Mouse (Mus musculus): ENCODE data around the gene Traf5.

GRCm38 (mm10) chr1:192058911-192059310, 33.4 kb downstream of the Traf5 start:
- no peak for TF ChIP-seq CTCF (conservative IDR thresholded peaks at IDR 0.05; ENCODE audit: low read length)
- no peak for TF ChIP-seq NANOG (IDR thresholded peaks at IDR 0.05; ENCODE audit: borderline replicate concordance, low read length)
- TF ChIP-seq POU5F1 (IDR thresholded peaks at IDR 0.05; ENCODE audit: borderline replicate concordance, low read length), result no peak
